Mouse (Mus musculus): ENCODE results near the gene Robo1. TPM values are rescaled to one million over a fixed set of nuclear protein-coding genes. Genes with fewer than 3 reads are reported as not detected.

The Robo1 gene
- total RNA-seq, 2 experiments from 2014 or later = not detected

DNA sequence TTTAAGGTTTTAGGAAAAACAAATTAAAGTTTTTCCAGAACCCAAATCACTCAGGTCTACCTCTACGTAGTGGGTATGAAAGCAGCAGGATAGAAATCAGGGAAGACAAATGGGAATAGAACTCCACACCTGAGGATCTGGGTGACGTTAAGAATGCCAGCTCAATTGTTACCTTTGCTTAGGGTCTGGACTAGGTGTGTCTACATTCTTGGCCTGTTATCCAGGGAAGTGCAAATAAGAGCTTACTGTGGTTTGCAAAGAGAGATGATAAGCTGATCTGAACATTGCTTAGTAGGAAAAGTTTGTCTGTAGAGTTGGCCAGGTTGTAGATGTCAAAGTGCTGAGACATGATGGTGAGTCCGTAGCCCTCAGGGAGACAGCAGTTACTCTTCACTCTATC lies 754.4 kb downstream of the Robo1 start:
- ATAC-seq (replicated peaks; ENCODE audit: poor library complexity) = no peak

DNA sequence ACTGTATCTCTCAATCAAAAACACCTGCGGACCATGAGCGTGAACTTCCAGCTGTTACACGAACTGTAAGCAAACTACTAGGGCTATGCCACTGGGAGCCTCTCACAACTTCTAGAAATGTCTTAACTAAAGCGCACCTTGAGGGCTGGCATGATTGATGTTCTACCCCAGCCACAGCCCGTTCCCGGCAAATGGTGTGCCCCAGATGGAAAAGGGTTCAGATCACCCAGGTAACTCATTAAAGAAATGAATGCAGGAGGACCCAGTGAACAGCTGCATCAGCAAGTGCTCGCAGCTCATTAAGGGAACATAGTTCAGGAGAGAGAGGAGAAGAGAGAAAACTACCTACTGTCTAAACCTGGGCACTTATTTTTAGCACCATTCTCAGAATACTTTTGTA lies 759.7 kb downstream of the Robo1 start:
- no peak for ATAC-seq (replicated peaks; ENCODE audit: poor library complexity)

DNA sequence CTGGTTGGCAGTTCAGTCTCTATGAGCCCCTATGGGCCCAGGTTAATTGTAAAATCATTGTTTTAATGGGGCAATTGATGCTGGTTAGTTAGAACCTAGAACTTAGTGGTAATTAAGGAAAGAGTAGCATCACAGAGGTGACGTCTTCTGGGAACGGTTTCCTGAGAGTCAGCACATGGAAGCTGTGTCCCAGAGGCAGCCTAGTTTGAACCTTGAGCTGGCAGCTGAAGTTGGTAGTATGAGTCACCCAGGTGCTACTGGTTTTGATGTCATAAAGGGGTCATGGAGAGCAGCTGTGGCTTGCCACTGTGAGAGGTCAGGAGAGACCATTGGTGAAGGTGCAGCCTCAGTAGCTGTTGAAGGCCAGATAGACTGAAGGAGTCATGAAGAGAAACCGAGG lies 763.9 kb downstream of the Robo1 start:
- ATAC-seq (replicated peaks; ENCODE audit: poor library complexity) = no peak

DNA sequence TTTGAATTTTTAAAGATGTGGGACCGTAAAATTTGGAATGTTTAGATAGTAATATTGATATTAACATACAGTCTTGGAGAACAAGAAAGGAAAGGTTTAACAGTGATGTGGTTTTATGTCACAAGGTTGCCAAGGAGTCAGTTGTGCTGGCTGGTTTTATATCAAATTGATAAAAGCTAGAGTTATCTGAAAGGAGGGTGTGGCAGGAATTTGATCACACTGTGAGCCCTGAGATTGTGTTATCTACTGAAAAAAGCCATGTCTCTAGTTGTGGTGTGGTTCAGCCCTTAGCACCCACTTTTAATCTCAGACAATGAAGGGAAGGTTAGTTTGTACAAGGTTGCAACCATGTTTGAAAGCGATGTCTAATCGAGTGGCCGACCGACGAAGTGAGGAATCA lies 764.8 kb downstream of the Robo1 start:
- ATAC-seq (replicated peaks; ENCODE audit: poor library complexity) = no peak; the same call in 1 of the 2 replicates

DNA sequence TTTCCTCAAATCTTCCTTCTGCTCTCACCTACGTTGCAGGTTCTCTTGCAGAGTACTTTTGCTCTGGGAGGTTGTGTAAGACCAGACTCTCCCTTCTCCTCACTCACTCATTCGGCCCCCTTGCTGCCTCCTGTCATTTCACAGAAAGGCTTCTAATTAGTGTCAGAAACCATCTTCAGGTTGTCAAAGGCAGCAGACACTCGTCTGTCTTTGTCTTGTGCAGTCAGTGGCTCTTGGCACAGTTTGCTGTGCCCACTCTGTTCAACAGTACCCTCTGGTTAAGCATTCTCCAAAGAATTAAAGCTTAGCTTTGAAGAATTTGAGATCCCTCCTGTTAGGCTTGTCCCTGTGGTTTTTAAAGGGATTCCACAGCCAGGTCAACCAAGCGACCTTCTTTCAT lies 774.3 kb downstream of the Robo1 start:
- no peak for ATAC-seq (replicated peaks; ENCODE audit: poor library complexity)

DNA sequence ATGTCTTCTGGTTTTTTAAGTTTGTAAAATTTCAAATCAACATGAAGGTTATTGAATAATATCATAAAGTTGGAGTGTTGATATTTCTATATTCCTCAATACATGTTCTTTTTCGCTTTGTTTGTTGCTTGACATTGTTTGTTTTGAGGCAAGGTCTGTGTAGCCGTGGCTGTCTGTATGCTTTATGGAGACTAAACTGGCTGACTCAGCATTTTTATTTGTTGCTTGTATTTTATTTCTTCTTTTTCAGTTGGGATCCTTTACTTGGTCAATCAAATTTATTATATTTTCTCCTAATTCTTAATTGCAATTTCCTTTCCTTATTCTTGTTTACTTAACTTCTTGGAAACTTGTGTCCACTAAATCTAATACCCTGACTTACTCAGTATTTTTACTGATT lies 775.0 kb downstream of the Robo1 start:
- ATAC-seq (replicated peaks; ENCODE audit: poor library complexity) = no peak

All from megakaryocyte progenitor cell, adult 5-6 weeks (primary cell).